Mouse (Mus musculus): ENCODE measurements around the gene Vwa8. TPM values are rescaled to one million over a fixed set of nuclear protein-coding genes. Genes with fewer than 3 reads are reported as not detected.
"Not testable (repeated sequence)": the region's sequence is repeated elsewhere in the genome, so short reads cannot be mapped to it uniquely, and the experiment has no call there.

Gene Vwa8
- polyA plus RNA-seq, 3 experiments from 2014 or later = 4.7 to 10.0 (median 8.4) TPM

DNA sequence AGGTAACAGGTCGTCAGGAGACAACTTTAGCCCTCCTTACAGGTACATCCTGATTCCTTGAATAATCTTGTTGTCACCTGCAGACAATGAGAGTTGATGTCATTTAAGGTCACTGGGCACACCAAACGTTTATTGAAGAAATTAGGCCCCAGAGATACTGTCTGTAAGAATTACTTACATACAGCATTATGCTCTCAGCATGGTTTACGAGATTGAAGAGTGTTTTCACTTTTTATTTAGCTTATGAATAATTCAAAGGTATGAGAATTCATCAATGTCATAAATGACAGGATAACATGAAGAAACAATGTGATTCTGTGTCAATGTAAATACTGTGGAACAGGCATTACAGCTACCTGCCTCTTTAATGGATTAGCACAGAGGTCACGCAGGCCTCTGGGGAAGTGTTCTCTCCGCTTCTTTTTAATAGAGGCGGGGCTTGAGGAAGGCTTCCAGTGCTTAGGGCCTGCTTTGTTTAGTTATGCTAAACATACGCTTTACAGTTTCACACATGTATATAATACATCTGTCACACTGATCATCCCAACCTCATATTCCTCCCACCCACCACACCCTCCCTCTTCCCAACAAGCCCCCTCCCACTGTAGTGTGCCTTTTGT lies 37.2 kb downstream of the Vwa8 start:
- ATAC-seq = no peak

DNA sequence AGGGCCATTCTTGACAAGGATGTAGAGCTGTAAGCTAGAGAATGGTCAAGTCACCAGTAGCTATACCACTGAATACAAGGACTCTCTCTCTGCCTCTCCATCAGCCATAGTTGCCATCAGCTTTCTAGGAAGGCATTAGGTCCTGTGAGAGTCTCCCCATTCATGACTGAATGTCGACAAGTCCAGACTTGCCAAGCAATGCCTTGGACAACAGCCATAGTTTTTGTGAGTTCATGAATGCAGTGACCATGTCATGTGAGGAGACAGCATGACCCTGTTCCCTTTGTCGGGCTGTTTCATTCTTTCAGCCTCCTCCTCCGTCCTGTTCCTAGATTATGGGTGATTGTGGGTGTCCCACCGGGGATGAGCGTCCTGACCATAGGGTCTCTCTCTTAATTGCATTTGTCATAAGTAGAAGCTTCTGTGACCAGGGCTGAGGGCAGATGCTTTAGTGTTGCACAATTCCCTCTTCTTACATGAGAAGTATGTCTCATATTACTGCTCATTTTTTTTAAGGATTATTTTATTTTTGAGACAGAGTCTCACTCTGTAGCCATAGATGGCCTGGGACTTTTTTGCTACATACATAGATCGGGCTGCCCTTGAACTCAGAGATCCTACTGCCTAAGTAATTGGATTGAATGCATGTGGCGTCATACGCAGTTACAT lies 37.8 kb downstream of the Vwa8 start:
- ATAC-seq = no peak

DNA sequence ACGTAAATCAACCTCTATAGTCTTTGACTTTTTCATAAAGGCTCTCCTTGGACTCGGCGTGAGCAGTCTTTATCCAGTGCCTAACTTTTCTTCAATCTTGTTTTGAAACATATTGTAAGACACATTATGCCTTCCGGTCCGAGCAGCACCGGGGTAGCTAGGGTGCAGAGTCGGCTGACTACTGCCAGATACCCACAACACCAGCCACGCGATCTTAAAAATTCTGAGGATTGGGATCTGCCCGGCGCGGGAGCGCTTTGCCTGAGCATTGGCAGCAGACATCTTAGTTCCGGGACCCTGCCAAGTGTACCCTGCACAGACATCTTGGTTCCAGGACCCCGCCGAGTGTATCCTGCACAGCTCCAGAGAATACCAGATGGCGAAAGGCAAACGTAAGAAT lies 38.6 kb downstream of the Vwa8 start:
- ATAC-seq = not testable (repeated sequence)

DNA sequence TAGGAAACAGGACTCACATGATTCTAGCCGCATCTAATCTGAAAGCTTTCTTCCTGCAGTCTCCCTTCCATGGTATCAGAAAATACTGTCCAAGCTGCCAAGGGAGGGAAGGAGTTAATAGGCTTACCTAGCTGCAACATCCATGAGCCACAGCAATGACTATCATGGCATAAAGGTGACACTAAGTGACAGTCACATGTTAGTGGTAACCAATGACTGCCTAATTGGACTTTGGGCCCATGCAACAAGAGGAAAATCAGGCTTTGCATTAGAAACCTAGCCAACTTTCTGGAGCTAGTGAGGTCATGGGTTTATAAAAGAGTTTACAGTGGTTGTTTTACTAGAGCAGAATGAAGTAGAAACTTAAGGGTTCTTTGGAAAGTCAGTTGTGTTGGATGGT lies 46.6 kb downstream of the Vwa8 start:
- ATAC-seq = no peak

DNA sequence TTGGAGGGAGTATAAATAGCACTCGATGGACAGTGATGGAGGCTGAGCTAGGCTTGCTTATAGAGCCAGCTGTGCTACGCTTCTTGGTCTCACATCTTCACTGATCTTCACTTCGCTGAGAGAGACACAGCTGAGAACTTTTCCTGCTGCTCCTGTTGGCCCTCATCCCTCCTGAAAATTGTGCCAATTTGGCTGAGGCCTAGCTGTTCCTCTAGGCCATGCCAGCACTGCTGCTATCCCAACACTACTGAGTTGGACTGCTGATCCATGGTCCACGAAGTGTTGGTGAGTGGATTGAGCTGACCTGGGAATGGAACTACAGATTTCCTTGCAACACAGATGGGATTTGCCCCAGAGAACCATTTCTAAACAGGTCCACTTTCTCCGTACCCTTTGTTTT lies 47.4 kb downstream of the Vwa8 start:
- ATAC-seq = no peak

DNA sequence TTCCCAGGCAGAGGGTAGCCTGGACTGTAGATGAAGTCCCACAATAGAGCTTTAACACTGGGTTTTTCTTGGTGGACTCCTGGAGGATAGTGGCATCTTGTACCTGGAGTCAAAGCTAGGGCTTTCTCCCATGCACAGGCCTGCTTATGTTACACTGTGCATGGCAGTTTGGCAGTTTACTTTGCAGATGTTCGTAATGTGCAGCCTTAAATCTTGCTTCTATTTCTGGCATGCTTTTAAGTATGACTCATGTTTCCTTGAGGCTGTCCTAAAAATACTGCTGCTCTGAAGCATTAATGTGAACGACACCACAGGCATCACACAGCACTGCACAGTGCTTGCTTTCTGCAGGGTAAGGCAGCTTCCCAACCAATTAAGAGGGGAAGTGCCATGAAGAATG lies 51.9 kb downstream of the Vwa8 start:
- no peak for ATAC-seq

DNA sequence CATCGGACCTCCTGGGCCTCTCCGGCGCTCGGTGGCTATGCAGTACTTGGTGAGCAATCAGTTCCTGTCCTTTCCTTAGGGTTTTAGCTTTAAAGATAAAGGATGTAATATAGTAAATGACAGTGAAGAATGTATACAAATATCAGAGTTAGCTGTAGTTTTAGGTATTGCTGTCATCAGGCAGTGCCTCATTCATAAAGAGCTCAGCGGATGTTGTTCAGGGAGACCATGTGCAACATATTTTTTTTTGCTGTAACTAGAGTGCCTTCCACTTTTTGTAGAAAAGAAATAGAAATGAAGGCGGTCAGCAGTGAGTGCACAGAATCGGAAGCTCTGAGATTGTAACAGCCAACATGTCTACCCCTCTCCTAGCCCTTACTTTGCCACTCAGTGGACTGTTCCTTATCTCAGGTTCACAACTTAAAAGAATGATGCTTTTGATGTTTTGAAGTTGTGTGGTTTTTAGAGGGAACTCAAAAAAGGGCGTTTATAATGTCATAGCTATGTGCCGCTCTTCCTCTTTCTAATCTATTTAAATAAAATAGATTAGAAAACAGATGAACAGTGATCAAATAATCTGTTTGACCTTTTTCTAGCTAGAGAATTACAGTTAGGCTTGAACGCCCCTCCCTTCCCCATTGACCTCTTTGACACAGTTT lies 59.5 kb downstream of the Vwa8 start:
- peak; percentile 70 for ATAC-seq

DNA sequence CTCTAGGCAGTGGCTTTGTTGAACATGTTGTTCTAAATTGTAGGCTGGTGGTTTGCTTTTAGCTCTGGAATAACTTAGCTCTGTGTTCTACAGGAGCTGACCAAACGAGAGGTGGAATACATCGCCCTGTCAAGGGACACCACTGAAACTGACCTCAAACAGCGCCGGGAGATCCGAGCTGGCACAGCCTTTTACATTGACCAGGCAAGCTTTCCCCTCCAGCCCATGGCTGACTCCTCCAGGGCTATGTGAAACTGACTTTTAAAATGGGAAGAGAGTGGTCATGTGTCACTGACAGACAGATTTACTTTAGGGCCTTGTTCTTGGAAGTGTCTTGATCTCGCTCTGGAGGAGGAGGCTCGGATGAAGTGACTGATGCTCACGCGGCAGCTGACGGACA lies 63.2 kb downstream of the Vwa8 start:
- no peak for ATAC-seq

DNA sequence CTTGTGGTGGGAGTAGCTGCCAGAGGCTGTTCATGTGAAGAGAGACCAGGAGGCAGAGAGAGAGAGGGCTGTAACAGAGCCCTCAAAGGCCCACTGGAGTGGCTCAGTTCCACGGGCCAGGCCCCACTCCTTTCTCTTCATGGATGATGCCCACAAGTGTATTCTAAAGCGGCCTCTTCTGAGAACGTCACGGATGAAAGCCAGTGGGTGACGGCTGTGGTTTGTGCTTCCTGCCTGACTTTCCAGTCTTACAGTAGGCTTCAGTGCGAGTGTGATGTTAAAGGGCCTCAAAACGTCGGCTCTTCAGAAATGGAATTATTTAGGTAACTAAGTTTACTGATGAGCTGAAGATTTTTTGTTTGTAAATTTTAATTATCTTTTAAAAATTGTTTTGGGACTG lies 65.3 kb downstream of the Vwa8 start:
- peak; percentile 99 for ATAC-seq

DNA sequence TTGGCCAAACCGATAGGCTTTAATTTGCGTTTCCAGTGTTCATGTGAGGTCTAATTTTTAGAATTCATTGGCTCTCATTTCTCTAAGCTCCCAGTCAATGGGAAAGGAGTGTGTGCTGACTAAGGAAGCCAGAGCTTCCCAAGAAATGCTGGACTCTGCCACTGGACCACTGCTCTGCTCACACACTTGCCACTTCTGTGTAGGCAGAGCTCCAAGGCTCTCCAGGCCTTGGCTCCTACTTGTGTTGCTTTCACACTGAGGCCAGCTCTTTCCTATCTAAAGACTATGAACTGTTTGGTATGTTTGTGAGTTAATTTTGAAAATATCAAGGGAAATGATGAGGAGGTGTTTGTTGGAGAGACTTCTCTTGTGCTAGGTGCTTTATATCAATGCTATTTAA lies 67.8 kb downstream of the Vwa8 start:
- no peak for ATAC-seq

DNA sequence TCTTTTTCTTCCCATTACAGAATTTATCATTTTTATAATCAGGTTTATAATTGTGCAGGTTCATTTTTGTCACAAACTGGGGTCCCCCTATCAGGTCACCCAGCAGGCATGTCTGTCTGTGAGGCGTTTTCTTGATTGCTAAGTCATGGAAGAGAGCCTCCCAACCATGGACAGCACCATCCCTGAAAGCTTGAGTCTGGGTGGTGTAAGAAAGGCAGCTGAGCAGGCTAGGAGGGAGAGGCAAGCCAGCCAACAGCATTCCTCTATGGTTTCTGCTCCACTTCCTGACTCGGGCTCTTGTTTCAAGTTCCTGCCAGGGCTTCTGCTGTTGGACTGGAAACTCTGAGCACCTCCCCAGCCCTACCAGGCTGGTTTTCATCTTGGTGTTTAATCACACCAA lies 72.4 kb downstream of the Vwa8 start:
- no peak for ATAC-seq

DNA sequence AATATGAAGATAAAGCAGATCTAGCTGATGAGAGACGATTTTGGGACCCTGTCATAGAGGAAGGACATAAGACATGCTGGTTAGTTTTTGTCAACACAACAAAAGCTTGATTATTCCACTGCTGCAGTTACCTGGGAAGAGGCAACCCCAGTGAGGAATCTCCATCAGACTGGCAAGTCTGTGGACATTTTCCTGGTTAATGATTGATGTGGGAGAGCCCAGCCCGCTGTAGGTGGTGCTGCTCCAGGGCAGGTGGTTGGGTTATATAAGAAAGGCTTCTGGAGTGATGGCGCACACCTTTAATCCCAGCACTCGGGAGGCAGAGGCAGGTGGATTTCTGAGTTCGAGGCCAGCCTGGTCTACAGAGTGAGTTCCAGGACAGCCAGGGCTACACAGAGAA lies 74.8 kb downstream of the Vwa8 start:
- ATAC-seq = no peak

DNA sequence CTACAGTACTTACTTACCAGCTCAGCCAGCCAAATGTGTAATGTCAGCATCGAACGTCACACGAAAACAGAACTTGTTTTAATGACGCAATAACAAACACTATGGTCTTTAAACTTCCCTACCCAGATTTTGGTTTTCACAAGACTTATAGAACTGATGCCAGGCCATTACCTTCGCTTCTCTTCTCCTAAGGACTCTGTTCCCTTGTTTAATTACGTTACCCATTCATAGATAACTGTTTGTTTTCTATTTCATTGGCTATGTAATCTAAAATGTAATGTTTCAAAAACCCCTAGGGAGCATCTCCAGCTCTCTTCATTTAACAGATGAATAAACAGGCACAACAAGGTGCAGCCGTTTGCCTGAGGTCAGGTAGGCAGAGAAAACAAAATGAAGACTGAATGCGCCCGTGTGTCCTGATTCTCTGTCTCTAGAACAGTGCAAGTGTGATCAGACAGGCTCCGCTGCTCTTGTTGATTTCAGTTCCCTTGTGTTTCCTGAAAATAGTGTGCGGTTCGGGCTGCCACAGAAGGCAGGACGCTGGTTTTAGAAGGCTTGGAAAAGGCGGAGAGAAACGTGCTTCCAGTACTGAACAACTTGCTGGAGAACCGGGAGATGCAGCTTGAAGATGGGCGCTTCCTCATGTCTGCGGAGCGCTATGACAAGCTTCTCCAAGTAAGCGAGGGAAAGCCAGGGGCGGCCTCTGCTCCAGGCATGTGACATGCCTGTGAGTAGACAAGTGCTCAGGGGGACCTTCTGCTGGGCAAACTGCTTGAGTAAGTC lies 76.1 kb downstream of the Vwa8 start:
- ATAC-seq = no peak

DNA sequence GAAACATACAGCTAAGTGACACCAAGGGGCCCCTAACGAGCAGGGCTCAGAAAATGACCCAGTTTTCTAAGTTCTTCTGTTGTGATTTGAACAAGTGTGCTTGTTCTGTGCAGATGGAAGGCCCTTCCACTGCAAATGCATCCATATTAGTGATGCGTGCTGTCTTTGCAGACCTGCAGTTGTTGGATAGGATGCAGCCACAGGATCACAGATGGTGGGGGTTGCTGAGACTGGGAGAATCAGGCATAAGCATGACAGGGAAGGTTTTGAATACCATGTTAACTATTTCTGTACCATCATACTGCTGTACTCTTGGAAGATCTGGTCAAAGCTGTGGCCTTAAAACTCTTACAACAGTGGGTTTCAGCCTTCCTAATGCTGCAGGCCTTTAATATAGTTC lies 83.2 kb downstream of the Vwa8 start:
- no peak for ATAC-seq

DNA sequence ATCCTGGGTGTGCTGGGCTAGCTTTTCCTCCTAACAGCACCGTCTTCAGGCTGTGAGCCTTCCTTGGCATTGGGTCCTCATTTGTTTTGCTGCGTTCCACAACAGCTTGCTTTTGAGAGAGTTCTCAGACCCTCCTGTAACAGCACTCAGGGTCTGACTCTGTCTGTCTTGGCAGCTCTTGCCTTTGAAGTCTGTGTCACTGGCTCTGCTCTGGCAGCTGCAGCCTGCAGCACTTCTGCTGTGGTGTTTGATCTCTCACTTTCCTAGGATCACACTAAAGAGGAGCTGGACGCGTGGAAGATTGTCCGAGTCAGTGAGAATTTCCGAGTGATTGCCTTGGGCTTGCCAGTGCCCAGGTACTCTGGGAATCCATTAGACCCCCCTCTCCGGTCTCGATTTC lies 84.5 kb downstream of the Vwa8 start:
- ATAC-seq = no peak

DNA sequence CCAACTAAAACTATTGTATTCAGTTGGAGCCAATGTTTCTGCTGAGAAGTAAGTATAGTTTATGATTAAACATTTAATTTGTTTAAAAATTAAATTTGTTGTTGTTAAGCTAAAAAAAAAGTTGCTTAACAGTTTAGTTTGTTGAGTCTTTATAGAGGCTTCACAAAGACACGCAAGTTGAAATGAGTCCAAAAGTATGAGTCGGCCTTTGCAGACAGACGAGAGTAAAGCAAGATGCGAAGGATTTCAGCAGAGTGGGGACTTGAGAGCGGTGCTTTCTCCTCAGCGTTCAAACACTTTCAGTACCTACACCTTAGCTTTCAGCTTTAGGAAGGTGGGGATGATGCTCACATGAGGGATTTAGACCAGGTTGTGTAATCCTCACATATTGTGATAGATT lies 85.7 kb downstream of the Vwa8 start:
- no peak for ATAC-seq

DNA sequence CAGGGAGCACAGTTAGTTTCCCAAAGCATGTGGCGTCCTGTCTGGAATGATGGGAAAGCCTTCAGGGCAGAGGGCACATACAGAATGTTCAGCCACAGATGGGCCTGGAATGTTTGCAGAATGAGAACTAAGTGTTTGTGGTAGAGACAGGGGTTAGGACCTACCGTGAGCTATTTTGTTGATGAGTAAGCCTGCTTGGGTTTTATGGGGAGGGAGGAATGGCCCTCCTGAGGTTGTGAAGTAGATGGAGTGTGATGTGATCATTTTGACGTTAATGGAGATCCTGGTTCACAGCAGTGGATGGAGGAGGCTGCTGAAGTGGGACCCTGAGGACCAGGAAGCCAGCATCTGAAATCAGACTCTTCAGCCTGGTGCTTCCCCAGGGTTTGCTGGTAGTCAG lies 86.9 kb downstream of the Vwa8 start:
- ATAC-seq = no peak

DNA sequence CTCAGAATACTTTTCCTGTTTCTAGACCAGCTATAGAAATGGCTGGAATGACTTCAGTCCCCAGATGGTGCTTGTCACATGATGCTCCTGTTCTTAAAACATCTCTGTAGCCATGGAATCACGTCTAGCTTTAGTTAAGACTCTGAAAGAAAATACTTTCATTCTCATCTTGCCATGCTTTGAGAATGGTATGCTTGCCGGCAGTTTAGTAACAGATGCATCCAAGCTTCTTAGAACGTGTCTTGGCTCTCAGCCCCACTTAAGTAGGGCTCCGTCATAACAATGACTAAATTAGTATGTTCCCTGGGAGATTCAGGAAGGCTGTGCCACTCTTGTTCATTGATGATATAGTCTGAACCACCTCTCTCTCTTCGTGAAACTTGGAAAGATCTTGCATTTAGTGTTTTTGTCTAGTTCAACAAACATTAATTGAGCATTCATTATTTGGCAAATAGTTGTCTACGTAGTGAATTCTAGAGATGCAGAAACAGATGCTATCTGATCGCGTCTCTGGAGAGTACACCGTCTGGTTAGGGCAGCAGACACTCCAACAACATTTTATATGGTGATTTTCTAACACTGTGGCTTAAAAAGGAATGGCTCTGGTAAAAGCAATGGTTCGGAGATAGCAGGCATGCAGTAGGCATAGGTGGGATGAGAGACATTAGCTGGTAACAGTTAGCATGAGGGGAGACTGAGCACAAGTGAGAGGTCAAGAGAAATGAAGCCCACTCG lies 93.1 kb downstream of the Vwa8 start:
- no peak for ATAC-seq

DNA sequence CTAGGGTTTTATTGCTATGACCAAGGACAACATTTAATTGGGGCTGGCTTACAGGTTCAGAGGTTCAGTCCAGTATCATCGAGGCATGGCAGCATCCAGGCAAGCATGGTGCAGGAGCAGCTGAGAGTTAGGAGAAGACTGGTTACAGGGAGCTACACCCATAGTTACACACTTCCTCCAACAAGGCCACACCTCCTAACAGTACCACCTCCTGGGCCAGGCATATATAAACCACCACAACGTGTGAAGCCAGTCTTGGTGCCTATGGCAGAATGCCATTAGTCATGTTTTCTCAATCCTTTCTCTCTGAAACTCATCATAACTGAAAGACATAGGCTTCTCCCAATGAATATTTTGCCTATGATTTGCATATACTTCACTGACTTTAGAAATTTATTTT lies 106.9 kb downstream of the Vwa8 start:
- no peak for ATAC-seq

DNA sequence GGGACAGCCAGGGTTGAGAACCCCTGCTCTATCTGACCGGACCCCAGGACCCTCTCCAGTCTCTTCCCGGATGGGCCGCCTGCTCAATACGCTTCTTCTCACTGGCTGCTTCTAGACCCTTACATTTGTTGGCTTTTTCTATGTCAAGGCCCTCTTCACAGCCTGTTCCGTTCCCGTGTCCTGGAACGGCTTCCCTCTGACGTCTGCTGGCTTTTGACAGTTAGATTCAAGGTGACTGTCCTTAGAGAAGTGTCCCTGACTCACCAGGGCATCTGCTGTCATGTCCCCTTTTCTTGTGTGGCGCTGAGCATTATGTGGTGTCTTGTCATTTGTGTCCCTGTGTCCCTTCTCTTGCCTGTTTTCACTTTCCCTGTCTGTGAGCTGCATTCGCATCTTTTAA lies 121.8 kb downstream of the Vwa8 start:
- no peak for ATAC-seq

DNA sequence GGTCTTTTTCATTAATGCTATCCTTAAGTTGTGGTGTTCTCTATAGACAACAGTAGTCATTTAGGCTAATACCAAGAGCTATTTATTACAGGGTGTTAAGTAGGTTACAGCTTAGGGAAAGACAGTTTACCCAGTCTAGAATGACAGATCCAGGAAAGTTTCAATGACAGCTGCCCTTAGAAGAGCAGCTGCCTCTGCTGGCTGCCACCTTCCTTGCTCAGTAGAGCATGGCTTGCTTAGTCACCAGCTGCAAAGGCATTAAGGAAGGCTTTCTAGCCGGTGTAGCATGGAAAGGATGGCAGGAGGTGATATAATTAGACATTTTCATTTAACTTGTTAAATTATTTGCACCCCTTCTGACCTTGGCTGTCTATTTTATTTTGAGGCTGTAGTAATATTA lies 123.6 kb downstream of the Vwa8 start:
- ATAC-seq = no peak

DNA sequence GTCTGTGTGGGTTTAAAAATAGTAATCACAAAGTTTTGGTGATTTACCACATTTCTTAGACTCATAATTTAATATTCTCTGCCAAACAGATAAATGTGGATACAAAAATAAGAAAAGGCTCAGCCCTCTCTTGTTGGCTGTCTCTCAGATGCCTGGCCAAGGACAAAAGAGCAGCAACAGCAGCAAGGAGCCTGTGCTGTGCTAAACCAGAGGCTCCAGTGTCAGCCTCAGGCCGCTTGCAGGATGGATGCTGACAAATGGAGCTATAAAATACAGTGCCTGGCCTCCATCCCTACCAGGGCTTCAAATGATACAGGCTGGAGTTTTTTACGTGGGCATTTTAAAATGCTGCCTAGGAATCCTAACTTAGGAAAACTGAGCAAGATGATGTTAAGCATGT lies 134.3 kb downstream of the Vwa8 start:
- ATAC-seq = no peak

DNA sequence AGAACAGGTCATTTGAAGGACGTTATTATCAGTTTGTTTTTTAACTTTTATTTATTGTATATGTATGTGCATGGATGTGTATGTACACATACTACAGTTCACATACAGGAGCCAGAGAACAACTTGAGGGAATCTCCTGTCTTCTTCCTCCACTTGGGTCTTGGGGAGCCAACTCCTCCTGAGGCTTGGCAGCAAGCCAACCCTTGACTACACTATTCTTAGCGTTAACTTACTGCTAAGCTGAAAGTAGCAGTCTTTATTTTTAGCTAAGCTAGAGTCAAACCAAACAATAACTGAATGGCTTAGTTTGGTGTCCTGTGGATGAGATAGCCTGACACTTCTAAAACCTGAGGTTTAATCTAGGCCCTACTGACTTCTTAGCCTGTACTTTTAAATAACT lies 135.4 kb downstream of the Vwa8 start:
- no peak for ATAC-seq

Measured in inflammation-experienced regulatory T-cells, adult 6 months (primary cell).